Mouse (Mus musculus) liver, embryonic 16.5 days (tissue): Measurements from ENCODE around the gene Arhgef1. TPM values are rescaled to one million over a fixed set of nuclear protein-coding genes. Genes with fewer than 3 reads are reported as not detected.

Experiments used
- ATAC-seq: fragments of 200-750 bp; cut with Nextera tagmentation; 2 replicates; pipeline ENCODE4 v1.8.0; 2017; ENCODE audit warnings: low read depth, mild to moderate bottlenecking, moderate number of reproducible peaks, moderate library complexity
- H3K27ac ChIP-seq: fragments of 300-500 bp; sonication (generic); 2 replicates; pipeline ENCODE4 v1.5.1; 2014; ENCODE audit warnings: mild to moderate bottlenecking, low read length
- H3K27me3 ChIP-seq: fragments of 300-500 bp; sonication (generic); 2 replicates; pipeline ENCODE4 v1.6.1; 2014; ENCODE audit warnings: low read depth, low read length, mixed read lengths; ENCODE audit not compliant: control insufficient read depth, insufficient read depth
- H3K36me3 ChIP-seq: fragments of 300-500 bp; sonication (generic); 2 replicates; pipeline ENCODE4 v1.6.1; 2014; ENCODE audit warnings: mild to moderate bottlenecking; ENCODE audit not compliant: control insufficient read depth, insufficient read depth
- H3K4me1 ChIP-seq: fragments of 300-500 bp; sonication (generic); 2 replicates; pipeline ENCODE4 v1.6.1; 2014; ENCODE audit warnings: low read depth, low read length, mixed read lengths; ENCODE audit not compliant: control insufficient read depth
- H3K4me2 ChIP-seq: fragments of 300-500 bp; sonication (generic); 2 replicates; pipeline ENCODE4 v1.6.1; 2014; ENCODE audit warnings: low read depth, low read length, mixed read lengths
- H3K4me3 ChIP-seq: fragments of 300-500 bp; sonication (generic); 2 replicates; pipeline ENCODE4 v1.5.1; 2014; ENCODE audit warnings: low read depth, mild to moderate bottlenecking, low read length
- H3K9ac ChIP-seq: fragments of 300-500 bp; sonication (generic); 2 replicates; pipeline ENCODE4 v1.6.1; 2014; ENCODE audit warnings: low read depth, low read length
- H3K9me3 ChIP-seq: fragments of 300-500 bp; sonication (generic); replicated peaks from 2 replicates; pipeline ENCODE4 v1.6.1; 2016; ENCODE audit warnings: low read length; ENCODE audit not compliant: control insufficient read depth
- WGBS: fragments of 180-500 bp; shearing (Covaris S2); extraction: QIAGEN DNeasy Blood & Tissue Kit; methylation state at CpG from one replicate; pipeline ENCODE4 v1.1.7; 2014; ENCODE audit not compliant: insufficient replicate concordance; 5-methylcytosine and 5-hydroxymethylcytosine counted together
- polyA plus RNA-seq: library from polyadenylated mRNA; unstranded; fragments of >200 nt; fragmentation: Nextera tagmentation; extraction: Ambion mirVana; gene quantifications from 2 replicates; pipeline ENCODE4 v1.2.1, GENCODE M21; 2015

Gene Arhgef1
- polyA plus RNA-seq, 1 experiment from 2014 or later = 38.0 TPM

- Histone ChIP-seq H3K4me2 (no peak overlapping the region), H3K36me3 (no peaks in the 10 kb centered on the region), H3K27ac (no peak overlapping the region), H3K4me1 (no peaks in the 10 kb centered on the region), H3K27me3 (peaks cover 97% of the 10 kb centered on the region), H3K9ac (no peak overlapping the region), H3K9me3 (no peaks in the 10 kb centered on the region), H3K4me3 (no peak overlapping the region)
- no peak for ATAC-seq
- WGBS = 2% methylated on average over 8 of the region's 8 CpGs
These were observed 47.4 kb downstream of the Arhgef1 start for GRCm38 (mm10) chr7:24949958-24950623.

- Histone ChIP-seq H3K4me3 (peak overlapping the region; percentile 35), H3K4me2 (peak overlapping the region; percentile 40), H3K27me3 (peaks cover 80% of the 10 kb centered on the region), H3K9ac (no peak overlapping the region), H3K4me1 (no peaks in the 10 kb centered on the region), H3K9me3 (no peaks in the 10 kb centered on the region), H3K27ac (no peak overlapping the region), H3K36me3 (no peaks in the 10 kb centered on the region)
- no peak for ATAC-seq
- WGBS = 2% methylated on average over 24 of the region's 24 CpGs
These were observed 51.3 kb downstream of the Arhgef1 start for GRCm38 (mm10) chr7:24953966-24954365.

- 0 out of 2 replicates have a peak, but pooled peaks have one; percentile 27 for ATAC-seq
- peaks cover 75% of the 10 kb centered on the region for H3K27me3 ChIP-seq
These were observed 51.7 kb downstream of the Arhgef1 start for GRCm38 (mm10) chr7:24954450-24954849.

GRCm38 (mm10) chr7:24955226-24955625 lies 52.5 kb downstream of the Arhgef1 start:
- Histone ChIP-seq H3K4me2 (no peak overlapping the region), H3K4me1 (no peaks in the 10 kb centered on the region), H3K36me3 (no peaks in the 10 kb centered on the region), H3K27ac (no peak overlapping the region), H3K9ac (no peak overlapping the region), H3K9me3 (no peaks in the 10 kb centered on the region), H3K27me3 (peaks cover 68% of the 10 kb centered on the region), H3K4me3 (no peak overlapping the region)
- 14% methylated on average over 22 of the region's 33 CpGs for WGBS
- ATAC-seq = no peak

More at GRCm38 (mm10) chr7:24954450-24954849, 51.7 kb downstream of the Arhgef1 start:
- H3K27ac ChIP-seq = no peak overlapping the region
- WGBS = 1% methylated on average over 30 of the region's 30 CpGs
- H3K4me3 ChIP-seq = peak overlapping the region; percentile 35
- H3K9me3 ChIP-seq = no peaks in the 10 kb centered on the region
- H3K36me3 ChIP-seq = no peaks in the 10 kb centered on the region
- H3K4me2 ChIP-seq = peak overlapping the region; percentile 40
- no peak overlapping the region for H3K9ac ChIP-seq
- no peaks in the 10 kb centered on the region for H3K4me1 ChIP-seq

- Histone ChIP-seq H3K4me2 (no peak overlapping the region), H3K4me1 (no peaks in the 10 kb centered on the region), H3K36me3 (no peaks in the 10 kb centered on the region), H3K27me3 (no peaks in the 10 kb centered on the region), H3K9ac (no peak overlapping the region), H3K27ac (no peak overlapping the region), H3K4me3 (no peak overlapping the region), H3K9me3 (no peaks in the 10 kb centered on the region)
- WGBS = 48% methylated on average over 2 of the region's 2 CpGs
- ATAC-seq = no peak
These were observed 61.6 kb downstream of the Arhgef1 start for GRCm38 (mm10) chr7:24964288-24964687.

GRCm38 (mm10) chr7:24964897-24965535 lies 62.3 kb downstream of the Arhgef1 start:
- no peaks in the 10 kb centered on the region for H3K36me3 ChIP-seq
- H3K27me3 ChIP-seq = no peaks in the 10 kb centered on the region
- H3K4me2 ChIP-seq = no peak overlapping the region
- no peak overlapping the region for H3K9ac ChIP-seq
- H3K4me1 ChIP-seq = no peaks in the 10 kb centered on the region
- WGBS = 7% methylated on average over 5 of the region's 5 CpGs
- H3K4me3 ChIP-seq = no peak overlapping the region
- no peak overlapping the region for H3K27ac ChIP-seq
- no peak for ATAC-seq
- H3K9me3 ChIP-seq = no peaks in the 10 kb centered on the region

- Histone ChIP-seq H3K9me3 (no peaks in the 10 kb centered on the region), H3K27ac (no peak overlapping the region), H3K4me3 (no peak overlapping the region), H3K27me3 (no peaks in the 10 kb centered on the region), H3K9ac (no peak overlapping the region), H3K36me3 (no peaks in the 10 kb centered on the region), H3K4me2 (no peak overlapping the region), H3K4me1 (peaks cover 10% of the 10 kb centered on the region)
- no peak for ATAC-seq
- WGBS = 60% methylated on average over 8 of the region's 8 CpGs
These were observed 65.3 kb downstream of the Arhgef1 start for GRCm38 (mm10) chr7:24967966-24968365.

- Histone ChIP-seq H3K27ac (no peak overlapping the region), H3K4me1 (peaks cover 10% of the 10 kb centered on the region), H3K27me3 (no peaks in the 10 kb centered on the region), H3K9ac (no peak overlapping the region), H3K4me3 (no peak overlapping the region), H3K9me3 (no peaks in the 10 kb centered on the region), H3K36me3 (no peaks in the 10 kb centered on the region), H3K4me2 (no peak overlapping the region)
- no peak for ATAC-seq
- 66% methylated on average over 6 of the region's 6 CpGs for WGBS
These were observed 65.8 kb downstream of the Arhgef1 start for GRCm38 (mm10) chr7:24968463-24968862.

- H3K36me3 ChIP-seq = no peaks in the 10 kb centered on the region
- H3K4me2 ChIP-seq = no peak overlapping the region
- peaks cover 10% of the 10 kb centered on the region for H3K4me1 ChIP-seq
- H3K4me3 ChIP-seq = no peak overlapping the region
- no peak overlapping the region for H3K27ac ChIP-seq
- H3K27me3 ChIP-seq = no peaks in the 10 kb centered on the region
- no peaks in the 10 kb centered on the region for H3K9me3 ChIP-seq
- WGBS = 74% methylated on average over 12 of the region's 12 CpGs
- H3K9ac ChIP-seq = no peak overlapping the region
- no peak for ATAC-seq
These were observed 67.1 kb downstream of the Arhgef1 start for GRCm38 (mm10) chr7:24969805-24970204.
